Mouse (Mus musculus): ENCODE data around the gene Kif7. TPM values are rescaled to one million over a fixed set of nuclear protein-coding genes. Genes with fewer than 3 reads are reported as not detected.

Gene Kif7
- total and polyA plus RNA-seq, 3 experiments = 4.7 to 7.4 (median 7.1) TPM

GRCm38 (mm10) chr7:79734563-79734962 lies 19.0 kb upstream of the Kif7 start:
- peaks cover 4% of the 10 kb centered on the region for H3K27me3 ChIP-seq (replicated peaks)
- in situ Hi-C loops (cut with MboI; ENCODE audit: low pct_ligation_motif_present, low pct_unique_long_range_greater_than_20kb, low sequenced_read_pairs) (no loop called here), dilution Hi-C loops (cut with MboI; ENCODE audit: extremely low pct_ligation_motif_present, extremely low pct_unique_long_range_greater_than_20kb, low sequenced_read_pairs) (no loop called here)
- no peak overlapping the region for H3K4me2 ChIP-seq (ENCODE audit: insufficient read depth, low read depth, poor library complexity, severe bottlenecking)
- no peaks in the 10 kb centered on the region for H3K79me2 ChIP-seq (replicated peaks; ENCODE audit: control insufficient read depth, extremely low read depth, insufficient read depth, poor library complexity, severe bottlenecking)
- H3K9me3 ChIP-seq (replicated peaks; ENCODE audit: low read length) = no peaks in the 10 kb centered on the region
- peaks cover 10 to 45% of the 10 kb centered on the region in 2 experiments for H3K36me3 ChIP-seq (replicated peaks in 1 of 2; ENCODE audit: control insufficient read depth in 1 of 2, insufficient read depth in 1 of 2, low read length in 1 of 2)
- no peak for TF ChIP-seq MXI1 (IDR thresholded peaks at IDR 0.05; ENCODE audit: low read depth, low read length)
- TF ChIP-seq BHLHE40 (IDR thresholded peaks at IDR 0.05; ENCODE audit: low read depth, low read length) = no peak
- TF ChIP-seq NELFE (IDR thresholded peaks at IDR 0.05; ENCODE audit: low read depth, low read length) = no peak
- TF ChIP-seq EP300 (IDR thresholded peaks at IDR 0.05; ENCODE audit: low read length) = no peak
- TF ChIP-seq MEF2A (IDR thresholded peaks at IDR 0.05; ENCODE audit: borderline replicate concordance, low read depth, low read length) = no peak
- DNase-seq (ENCODE audit: extremely low read depth) = no peak
- H3K27ac ChIP-seq (ENCODE audit: insufficient read depth, low read depth) = no peak overlapping the region
- no peak overlapping the region for H3K4me3 ChIP-seq (replicated peaks in 1 of 3; ENCODE audit: low read depth in 2 of 3, low read length in 2 of 3, poor library complexity in 1 of 3)
- no peak overlapping the region for H3K9ac ChIP-seq (ENCODE audit: insufficient read depth, low read depth)
- H3K4me1 ChIP-seq (ENCODE audit: control insufficient read depth in 1 of 2, insufficient read depth in 2 of 2) = peaks cover under 1 to 2% of the 10 kb centered on the region in 2 experiments; a peak in 1 of 4 replicates

GRCm38 (mm10) chr7:79732622-79733021 lies 17.1 kb upstream of the Kif7 start, which contains the start of gene Plin1:
Gene Plin1 (minus strand): TSS chr7:79732903.
- peaks cover 7% of the 10 kb centered on the region for H3K27me3 ChIP-seq (replicated peaks)
- peaks cover 6 to 29% of the 10 kb centered on the region in 2 experiments for H3K36me3 ChIP-seq (replicated peaks in 1 of 2; ENCODE audit: control insufficient read depth in 1 of 2, insufficient read depth in 1 of 2, low read length in 1 of 2)
- no peak for TF ChIP-seq KAT2A (IDR thresholded peaks at IDR 0.05; ENCODE audit: insufficient replicate concordance, low read length)
- TF ChIP-seq CHD1 (IDR thresholded peaks at IDR 0.05; ENCODE audit: low read depth, low read length) = no peak
- no peak for TF ChIP-seq MAZ (IDR thresholded peaks at IDR 0.05; ENCODE audit: low read depth, low read length)
- no peak for TF ChIP-seq RAD21 (IDR thresholded peaks at IDR 0.05; ENCODE audit: low read depth, low read length)
- dilution Hi-C loops (cut with MboI; ENCODE audit: extremely low pct_ligation_motif_present, extremely low pct_unique_long_range_greater_than_20kb, low sequenced_read_pairs) = no loop called here
- no peak within 1 kb of the TSS for H3K4me2 ChIP-seq (ENCODE audit: insufficient read depth, low read depth, poor library complexity, severe bottlenecking)
- no peaks in the 10 kb centered on the region for H3K79me2 ChIP-seq (replicated peaks; ENCODE audit: control insufficient read depth, extremely low read depth, insufficient read depth, poor library complexity, severe bottlenecking)
- in situ Hi-C loops (cut with MboI; ENCODE audit: low pct_ligation_motif_present, low pct_unique_long_range_greater_than_20kb, low sequenced_read_pairs) = no loop called here
- no peak within 1 kb of the TSS for H3K4me3 ChIP-seq (replicated peaks in 1 of 3; ENCODE audit: low read depth in 2 of 3, low read length in 2 of 3, poor library complexity in 1 of 3)
- H3K4me1 ChIP-seq (ENCODE audit: control insufficient read depth in 1 of 2, insufficient read depth in 2 of 2) = peaks cover 4 to 13% of the 10 kb centered on the region in 2 experiments; a peak in 2 of 4 replicates
- DNase-seq (ENCODE audit: extremely low read depth) = no peak
- H3K9me3 ChIP-seq (replicated peaks; ENCODE audit: low read length) = no peaks in the 10 kb centered on the region
- no peak within 1 kb of the TSS for H3K9ac ChIP-seq (ENCODE audit: insufficient read depth, low read depth)
- H3K27ac ChIP-seq (ENCODE audit: insufficient read depth, low read depth) = no peak within 1 kb of the TSS

GRCm38 (mm10) chr7:79731438-79731837 lies 15.9 kb upstream of the Kif7 start:
- Histone ChIP-seq H3K9me3 (replicated peaks; ENCODE audit: low read length) (no peaks in the 10 kb centered on the region), H3K4me1 (ENCODE audit: control insufficient read depth in 1 of 2, insufficient read depth in 2 of 2) (peaks cover 4 to 13% of the 10 kb centered on the region in 2 experiments; a peak in 2 of 4 replicates), H3K27me3 (replicated peaks) (peaks cover 9% of the 10 kb centered on the region), H3K27ac (ENCODE audit: insufficient read depth, low read depth) (no peak overlapping the region), H3K79me2 (replicated peaks; ENCODE audit: control insufficient read depth, extremely low read depth, insufficient read depth, poor library complexity, severe bottlenecking) (no peaks in the 10 kb centered on the region), H3K9ac (ENCODE audit: insufficient read depth, low read depth) (no peak overlapping the region), H3K4me3 (replicated peaks in 1 of 3; ENCODE audit: low read depth in 2 of 3, low read length in 2 of 3, poor library complexity in 1 of 3) (no peak overlapping the region), H3K4me2 (ENCODE audit: insufficient read depth, low read depth, poor library complexity, severe bottlenecking) (no peak overlapping the region), H3K36me3 (replicated peaks in 1 of 2; ENCODE audit: control insufficient read depth in 1 of 2, insufficient read depth in 1 of 2, low read length in 1 of 2) (peaks cover 0 to 18% of the 10 kb centered on the region in 2 experiments)
- TF ChIP-seq MEF2A (IDR thresholded peaks at IDR 0.05; ENCODE audit: borderline replicate concordance, low read depth, low read length) = no peak
- no peak for TF ChIP-seq NELFE (IDR thresholded peaks at IDR 0.05; ENCODE audit: low read depth, low read length)
- no peak for TF ChIP-seq IRF4 (IDR thresholded peaks at IDR 0.05; ENCODE audit: low read depth, low read length)
- TF ChIP-seq TBP (conservative IDR thresholded peaks at IDR 0.05; ENCODE audit: low read depth, low read length) = no peak
- TF ChIP-seq BHLHE40 (IDR thresholded peaks at IDR 0.05; ENCODE audit: low read depth, low read length) = no peak
- no peak for TF ChIP-seq USF2 (conservative IDR thresholded peaks at IDR 0.05; ENCODE audit: low read depth, low read length)
- no peak for TF ChIP-seq KAT2A (IDR thresholded peaks at IDR 0.05; ENCODE audit: insufficient replicate concordance, low read length)
- no peak for TF ChIP-seq MAFK (IDR thresholded peaks at IDR 0.05; ENCODE audit: insufficient replicate concordance, low read length)
- TF ChIP-seq ETS1 (conservative IDR thresholded peaks at IDR 0.05; ENCODE audit: low read depth, low read length) = no peak
- TF ChIP-seq MYC (IDR thresholded peaks at IDR 0.05; ENCODE audit: low read depth, low read length) = no peak
- TF ChIP-seq NRF1 (IDR thresholded peaks at IDR 0.05; ENCODE audit: low read depth, low read length) = no peak
- no peak for TF ChIP-seq RAD21 (IDR thresholded peaks at IDR 0.05; ENCODE audit: low read depth, low read length)
- no peak for DNase-seq (ENCODE audit: extremely low read depth)
- dilution Hi-C loops (cut with MboI; ENCODE audit: extremely low pct_ligation_motif_present, extremely low pct_unique_long_range_greater_than_20kb, low sequenced_read_pairs) = no loop called here
- in situ Hi-C loops (cut with MboI; ENCODE audit: low pct_ligation_motif_present, low pct_unique_long_range_greater_than_20kb, low sequenced_read_pairs) = no loop called here

All from CH12.LX (cell line).